Mouse (Mus musculus) layer of hippocampus, postnatal 36 days (tissue): ENCODE results near the gene Pp2d1. TPM values are rescaled to one million over a fixed set of nuclear protein-coding genes. Genes with fewer than 3 reads are reported as not detected.

Source experiments
- DNase-seq, 2 experiments: peaks; one replicate each; pipeline ENCODE4 v3.0.0; 2022
- total RNA-seq, 2 experiments: library from RNA; stranded (reverse); gene quantifications; 2 replicates each; pipeline ENCODE4 v1.2.3; 2021

The Pp2d1 gene
- total RNA-seq, 2 experiments from 2014 or later, result not detected

DNA sequence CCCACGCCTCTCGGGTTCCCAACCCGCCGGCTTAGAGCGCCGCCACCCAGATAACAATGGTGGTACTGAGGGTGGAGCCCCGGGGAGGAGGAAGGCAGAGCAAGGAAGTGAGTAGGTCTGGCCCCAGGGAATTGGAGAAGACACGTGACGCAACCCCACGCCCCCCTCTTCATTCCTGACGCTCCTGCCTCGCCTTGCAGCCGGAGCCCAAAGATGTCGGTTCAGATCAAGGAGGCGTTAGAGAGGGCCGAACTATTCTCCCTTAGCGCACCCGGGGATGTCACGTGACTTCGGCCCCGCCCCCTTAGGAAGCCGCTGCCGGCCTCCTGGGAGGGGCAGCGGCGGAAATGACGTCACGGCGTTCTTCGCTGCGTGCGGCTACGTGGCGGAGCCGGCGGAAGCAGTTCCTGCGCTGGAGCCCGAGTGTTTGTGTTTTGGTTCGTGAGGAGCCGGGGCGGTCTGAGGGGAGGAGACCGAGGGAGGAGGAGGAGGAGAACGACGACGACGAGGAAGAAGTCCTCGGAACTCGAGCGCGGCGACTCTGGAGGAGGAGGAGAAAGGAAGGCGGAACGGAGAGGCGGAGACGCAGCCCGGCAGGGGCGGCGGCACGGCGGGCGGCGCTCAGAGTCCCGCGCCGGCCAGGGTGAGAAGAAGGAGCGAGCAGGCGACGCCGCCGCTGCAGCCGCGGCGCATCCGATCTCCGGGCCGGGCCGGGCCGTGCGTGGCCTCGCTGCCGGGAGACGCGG is 60.2 kb downstream of the Pp2d1 start, which contains the start of gene Rab5a:
Rab5a (plus strand) TSS at position 377 of the 746 bp plus-strand sequence.
- DNase-seq, result peak; percentile 99

DNA sequence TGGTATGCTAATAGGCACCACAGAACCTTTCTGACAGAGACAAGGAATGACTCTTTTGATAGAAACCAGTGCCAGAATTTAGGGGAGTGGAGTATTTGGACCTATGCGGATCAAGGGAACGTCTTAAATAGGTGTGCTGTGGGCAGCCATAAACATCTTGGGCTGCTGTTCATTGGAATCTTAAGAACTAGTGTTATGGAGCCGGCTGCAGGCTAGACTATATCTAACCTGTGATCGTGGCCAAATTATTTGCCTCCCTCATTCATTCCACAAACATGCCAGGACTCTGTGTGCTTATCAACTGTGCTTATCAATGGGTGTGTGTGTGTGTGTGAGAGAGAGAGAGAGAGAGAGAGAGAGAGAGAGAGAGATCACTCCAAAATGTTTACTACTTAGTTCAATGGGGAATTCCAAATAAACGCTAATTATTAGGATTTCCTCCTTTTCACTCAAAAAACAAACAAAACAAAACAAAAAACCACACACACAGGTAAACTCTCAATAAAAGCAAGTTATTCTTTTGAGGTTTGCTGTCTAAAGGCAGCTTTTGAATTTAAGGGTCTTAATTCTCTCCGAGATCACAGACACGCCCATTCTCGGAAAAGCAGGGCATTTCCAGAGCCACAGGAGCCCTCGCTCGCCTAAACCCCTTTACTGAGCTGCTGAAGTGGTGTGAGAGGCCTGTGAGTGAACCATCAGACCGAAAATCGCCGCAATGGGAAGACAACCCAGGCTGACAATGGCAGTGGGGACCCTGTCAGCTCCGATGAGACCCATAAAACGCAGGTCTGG is 61.0 kb downstream of the Pp2d1 start:
- DNase-seq, result no peak

DNA sequence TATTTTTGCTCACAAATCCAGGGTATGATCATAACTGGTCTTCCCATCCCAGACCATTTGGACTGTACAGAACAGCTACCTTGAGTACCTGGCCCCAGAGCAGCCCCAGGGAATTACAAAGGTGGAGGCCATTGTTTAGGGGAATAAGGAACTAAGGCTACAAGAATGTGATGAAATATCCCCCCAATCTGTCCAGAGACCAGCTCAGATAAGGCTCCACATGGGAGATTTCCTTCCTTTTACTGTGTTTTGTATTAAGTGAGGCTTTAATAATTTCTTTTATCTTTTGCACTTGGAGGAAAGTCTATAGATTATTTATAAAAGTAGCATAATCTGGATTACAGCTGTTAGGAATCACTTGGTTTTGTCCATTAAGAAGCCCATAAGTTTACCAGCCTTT is 70.6 kb downstream of the Pp2d1 start:
- no peak for DNase-seq

DNA sequence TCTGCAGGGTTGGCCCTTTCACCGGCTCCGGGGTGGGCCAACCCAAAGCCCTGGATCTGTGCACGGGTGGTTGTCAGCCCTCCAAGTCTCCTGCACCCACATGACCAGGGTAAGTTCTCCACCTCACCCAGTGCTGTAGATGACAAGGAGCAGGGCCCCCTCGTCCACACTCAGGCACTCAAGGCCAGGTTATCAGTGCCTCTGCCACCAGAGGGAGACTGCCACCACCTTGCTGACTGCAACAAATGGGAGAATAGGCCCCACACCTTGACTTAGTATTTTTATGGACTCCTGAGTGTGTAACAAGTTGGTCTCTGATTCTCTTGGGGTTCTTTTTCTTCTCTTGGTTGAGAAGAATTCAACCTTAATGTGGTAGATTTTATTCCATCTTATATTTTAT is 73.7 kb downstream of the Pp2d1 start:
- no peak for DNase-seq

DNA sequence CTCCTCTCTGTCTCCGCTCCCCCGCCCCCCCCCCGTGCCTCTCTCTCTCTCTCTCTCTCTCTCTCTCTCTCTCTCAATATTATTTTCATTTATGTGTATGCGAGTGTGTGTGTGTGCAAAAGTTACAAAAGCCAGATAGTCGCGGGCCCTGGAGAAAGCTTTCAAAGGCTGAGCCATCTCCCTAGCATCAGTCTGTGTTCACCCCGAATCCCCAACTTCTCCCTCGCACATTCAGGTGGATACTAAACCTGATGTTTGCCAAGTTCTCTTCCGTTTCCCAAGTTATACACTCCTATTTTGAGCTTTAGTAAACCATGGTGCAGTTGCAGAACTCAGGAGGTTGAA is 75.8 kb downstream of the Pp2d1 start:
- no peak for DNase-seq

DNA sequence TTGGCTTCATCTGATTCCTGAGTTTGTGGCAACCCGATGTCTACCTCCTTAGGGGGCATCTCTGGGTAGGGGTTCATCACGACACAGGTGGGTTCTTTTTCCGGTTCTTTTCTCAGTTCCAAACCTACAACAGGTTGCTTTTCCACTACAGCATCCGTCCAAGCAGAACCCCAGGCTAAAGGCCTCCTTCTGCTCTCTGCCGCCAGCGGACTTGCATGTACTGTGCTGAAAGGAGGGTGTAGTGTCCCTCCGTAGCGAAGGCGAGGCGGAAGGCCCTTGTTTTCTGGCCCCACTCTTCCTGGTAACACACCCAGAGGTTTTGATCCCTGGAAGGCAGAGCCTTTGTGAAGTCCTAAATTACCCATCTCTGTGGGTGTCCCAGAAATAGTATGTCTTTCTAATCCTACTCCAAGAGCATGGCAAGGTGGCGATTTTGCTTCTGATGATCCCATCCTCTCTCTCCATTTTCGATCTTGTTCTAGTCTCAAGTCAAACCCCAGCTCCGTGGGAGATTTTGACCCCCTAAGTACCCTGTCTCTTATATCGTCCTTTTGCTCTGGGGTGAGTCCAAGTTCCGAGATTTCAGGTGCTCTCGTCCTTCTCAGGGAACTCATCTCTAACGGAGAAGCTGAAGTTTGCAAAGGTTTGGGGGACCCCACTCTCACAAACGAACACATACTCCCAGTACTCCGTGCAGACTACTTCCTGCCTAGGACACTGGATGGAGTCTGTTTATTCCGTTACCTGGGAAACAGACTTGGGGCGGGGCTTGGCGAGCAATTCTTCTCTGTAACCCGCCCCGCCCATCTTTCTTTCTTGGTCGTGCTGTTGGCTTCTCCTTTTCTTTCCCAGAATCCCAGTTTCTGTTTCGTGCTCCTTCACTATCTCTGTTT is 76.4 kb downstream of the Pp2d1 start, which contains the start of gene Efhb:
Efhb (minus strand) TSS at position 719 of the 893 bp plus-strand sequence.
- peak; percentile 47 to 55 for DNase-seq

Other genes starting within 250 kb of the Pp2d1 start
- under 1 TPM in 1 of 2 experiments, not detected in 1; 0.40 TPM for gene Efhb, start 76.1 kb downstream of the Pp2d1 start, total RNA-seq
- 100 to 1,000 TPM; 123 to 127 TPM for gene Rab5a, start 60.2 kb downstream of the Pp2d1 start, total RNA-seq
- 10 to 100 TPM; 15.0 to 18.8 TPM for gene Kat2b, start 27.4 kb upstream of the Pp2d1 start, total RNA-seq
- gene Sgo1, start 149.9 kb upstream of the Pp2d1 start, total RNA-seq, result under 1 TPM in 1 of 2 experiments, not detected in 1; 0.73 TPM